Mouse (Mus musculus): ENCODE measurements around the gene Epb42. TPM values are rescaled to one million over a fixed set of nuclear protein-coding genes. Genes with fewer than 3 reads are reported as not detected.
"Not testable (repeated sequence)": the region's sequence is repeated elsewhere in the genome, so short reads cannot be mapped to it uniquely, and the experiment has no call there.

Gene Epb42
- total and polyA plus RNA-seq, 3 experiments = 0.09 to 0.41 TPM; not detected in 1

- Histone ChIP-seq H3K27me3 (ENCODE audit: control insufficient read depth, insufficient read depth, low read length) (no peaks in the 10 kb centered on the region), H3K4me3 (peak within 1 kb of the TSS; percentile 69), H3K4me1 (ENCODE audit: control insufficient read depth, insufficient read depth, low read length) (no peaks in the 10 kb centered on the region), H3K9ac (ENCODE audit: low read depth, low read length) (peak within 1 kb of the TSS; percentile 82), H3K36me3 (ENCODE audit: control insufficient read depth, insufficient read depth, low read length) (no peaks in the 10 kb centered on the region), H3K27ac (peak within 1 kb of the TSS; percentile 88), H3K79me2 (replicated peaks; ENCODE audit: control insufficient read depth, insufficient read depth, low read length) (no peaks in the 10 kb centered on the region)
- peak; percentile 82 for DNase-seq
- TF ChIP-seq EP300 (IDR thresholded peaks at IDR 0.05; ENCODE audit: insufficient read depth, low read depth, low read length) (0 out of 2 replicates have a peak, but pooled peaks have one; percentile 15), POLR2A (IDR thresholded peaks at IDR 0.05; ENCODE audit: insufficient read depth, low read depth, low read length) (0 out of 2 replicates have a peak, but pooled peaks have one; percentile 34), CTCF (IDR thresholded peaks at IDR 0.05) (peak; percentile 71)
- 2% methylated on average over 71 of the region's 71 CpGs for WGBS
- intact Hi-C loops (cut with DNase I) = no loop called here
These were observed 59.6 kb downstream of the Epb42 start, which contains the start of gene Tmem62 for GRCm38 (mm10) chr2:120976990-120977925. Gene Tmem62 (plus strand): TSS chr2:120977017.

GRCm38 (mm10) chr2:120976308-120976707 lies 60.6 kb downstream of the Epb42 start:
- H3K4me1 ChIP-seq (ENCODE audit: control insufficient read depth, insufficient read depth, low read length) = no peaks in the 10 kb centered on the region
- no peak for DNase-seq
- TF ChIP-seq POLR2A (IDR thresholded peaks at IDR 0.05; ENCODE audit: insufficient read depth, low read depth, low read length) = no peak
- peak; percentile 51 for TF ChIP-seq CTCF (IDR thresholded peaks at IDR 0.05)
- TF ChIP-seq EP300 (IDR thresholded peaks at IDR 0.05; ENCODE audit: insufficient read depth, low read depth, low read length) = no peak
- 60% methylated on average over 4 of the region's 4 CpGs for WGBS
- no peaks in the 10 kb centered on the region for H3K79me2 ChIP-seq (replicated peaks; ENCODE audit: control insufficient read depth, insufficient read depth, low read length)
- no peak overlapping the region for H3K9ac ChIP-seq (ENCODE audit: low read depth, low read length)
- no peaks in the 10 kb centered on the region for H3K27me3 ChIP-seq (ENCODE audit: control insufficient read depth, insufficient read depth, low read length)
- no peaks in the 10 kb centered on the region for H3K36me3 ChIP-seq (ENCODE audit: control insufficient read depth, insufficient read depth, low read length)
- H3K27ac ChIP-seq = peak overlapping the region; percentile 88; the same call in 1 of the 2 replicates
- peak overlapping the region; percentile 69 for H3K4me3 ChIP-seq
- intact Hi-C loops (cut with DNase I) = no loop called here

- Histone ChIP-seq H3K79me2 (replicated peaks; ENCODE audit: control insufficient read depth, insufficient read depth, low read length) (no peaks in the 10 kb centered on the region), H3K27me3 (ENCODE audit: control insufficient read depth, insufficient read depth, low read length) (no peaks in the 10 kb centered on the region), H3K36me3 (ENCODE audit: control insufficient read depth, insufficient read depth, low read length) (peaks cover 3% of the 10 kb centered on the region; the same call in 1 of the 2 replicates), H3K9ac (ENCODE audit: low read depth, low read length) (no peak overlapping the region), H3K4me3 (no peak overlapping the region), H3K27ac (no peak overlapping the region), H3K4me1 (ENCODE audit: control insufficient read depth, insufficient read depth, low read length) (peaks cover 2% of the 10 kb centered on the region; the same call in 1 of the 2 replicates)
- TF ChIP-seq POLR2A (IDR thresholded peaks at IDR 0.05; ENCODE audit: insufficient read depth, low read depth, low read length) (no peak), CTCF (IDR thresholded peaks at IDR 0.05) (no peak), EP300 (IDR thresholded peaks at IDR 0.05; ENCODE audit: insufficient read depth, low read depth, low read length) (no peak)
- intact Hi-C loops (cut with DNase I) = loop anchor here (5.0 kb wide), 1 partner anchor 34 kb away; the partner anchor contains the start of gene Ccndbp1
- WGBS = 17% methylated on average over 5 of the region's 5 CpGs
- no peak for DNase-seq
These were observed 63.9 kb downstream of the Epb42 start for GRCm38 (mm10) chr2:120972964-120973363.

- not testable (repeated sequence) for H3K4me1 ChIP-seq (ENCODE audit: control insufficient read depth, insufficient read depth, low read length); H3K9ac ChIP-seq (ENCODE audit: low read depth, low read length); H3K36me3 ChIP-seq (ENCODE audit: control insufficient read depth, insufficient read depth, low read length); H3K79me2 ChIP-seq (replicated peaks; ENCODE audit: control insufficient read depth, insufficient read depth, low read length); H3K27ac ChIP-seq; H3K27me3 ChIP-seq (ENCODE audit: control insufficient read depth, insufficient read depth, low read length); DNase-seq; H3K4me3 ChIP-seq
- intact Hi-C loops (cut with DNase I) = loop anchor here (5.0 kb wide), 1 partner anchor 35 kb away; the partner anchor contains the start of gene Ccndbp1
- 97% methylated on average over 8 of the region's 8 CpGs for WGBS
These were observed 64.6 kb downstream of the Epb42 start for GRCm38 (mm10) chr2:120972257-120972656.

- Histone ChIP-seq H3K27me3 (ENCODE audit: control insufficient read depth, insufficient read depth, low read length) (no peaks in the 10 kb centered on the region), H3K79me2 (replicated peaks; ENCODE audit: control insufficient read depth, insufficient read depth, low read length) (no peaks in the 10 kb centered on the region), H3K9ac (ENCODE audit: low read depth, low read length) (no peak overlapping the region), H3K4me1 (ENCODE audit: control insufficient read depth, insufficient read depth, low read length) (peaks cover 2% of the 10 kb centered on the region), H3K27ac (no peak overlapping the region), H3K36me3 (ENCODE audit: control insufficient read depth, insufficient read depth, low read length) (peaks cover 5% of the 10 kb centered on the region; the same call in 1 of the 2 replicates), H3K4me3 (no peak overlapping the region)
- DNase-seq = no peak
- no peak for TF ChIP-seq CTCF (IDR thresholded peaks at IDR 0.05)
- no peak for TF ChIP-seq EP300 (IDR thresholded peaks at IDR 0.05; ENCODE audit: insufficient read depth, low read depth, low read length)
- no peak for TF ChIP-seq POLR2A (IDR thresholded peaks at IDR 0.05; ENCODE audit: insufficient read depth, low read depth, low read length)
- intact Hi-C loops (cut with DNase I) = loop anchor here (5.0 kb wide), 1 partner anchor 36 kb away; the partner anchor contains the start of gene Ccndbp1
- 88% methylated on average over 4 of the region's 4 CpGs for WGBS
These were observed 65.1 kb downstream of the Epb42 start for GRCm38 (mm10) chr2:120971766-120972165.
